Mouse (Mus musculus): ENCODE results near the gene Mustn1. TPM values are rescaled to one million over a fixed set of nuclear protein-coding genes. Genes with fewer than 3 reads are reported as not detected.

Gene Mustn1
- total RNA-seq, 2 experiments from 2014 or later, result 2.5 to 3.5 TPM

GRCm38 (mm10) chr14:30877827-30878226, 1.2 kb upstream of the Mustn1 start:
- DNase-seq (ENCODE audit: low spot score in 2 of 2), result no peak

- DNase-seq (ENCODE audit: low spot score in 2 of 2), result no peak
Observed at GRCm38 (mm10) chr14:30879794-30880193, 794 bp downstream of the Mustn1 start.

- no peak for DNase-seq (ENCODE audit: low spot score in 2 of 2)
Observed at GRCm38 (mm10) chr14:30880251-30880650, 1.3 kb downstream of the Mustn1 start.

- DNase-seq (ENCODE audit: low spot score in 2 of 2), result peak; percentile 57 to 63
Observed at GRCm38 (mm10) chr14:30880811-30881717, 2.1 kb downstream of the Mustn1 start.

GRCm38 (mm10) chr14:30881718-30882108, 2.7 kb downstream of the Mustn1 start:
- DNase-seq (ENCODE audit: low spot score in 2 of 2), result no peak

GRCm38 (mm10) chr14:30885298-30885697, 6.3 kb downstream of the Mustn1 start:
- DNase-seq (ENCODE audit: low spot score in 2 of 2), result no peak

- no peak for DNase-seq (ENCODE audit: low spot score in 2 of 2)
Observed at GRCm38 (mm10) chr14:30886204-30886603, 7.2 kb downstream of the Mustn1 start, which contains the start of gene Itih4. Gene Itih4 (plus strand): TSS chr14:30886476.

GRCm38 (mm10) chr14:30888271-30888732, 9.3 kb downstream of the Mustn1 start:
- DNase-seq (ENCODE audit: low spot score in 2 of 2), result no peak

- DNase-seq (ENCODE audit: low spot score in 2 of 2), result no peak
Observed at GRCm38 (mm10) chr14:30899972-30900371, 21.0 kb downstream of the Mustn1 start.

- DNase-seq (ENCODE audit: low spot score in 2 of 2), result no peak
Observed at GRCm38 (mm10) chr14:30902628-30903027, 23.6 kb downstream of the Mustn1 start.

GRCm38 (mm10) chr14:30903036-30903435, 24.0 kb downstream of the Mustn1 start:
- DNase-seq (ENCODE audit: low spot score in 2 of 2), result no peak

- no peak for DNase-seq (ENCODE audit: low spot score in 2 of 2)
Observed at GRCm38 (mm10) chr14:30904307-30904706, 25.3 kb downstream of the Mustn1 start.

- no peak for DNase-seq (ENCODE audit: low spot score in 2 of 2)
Observed at GRCm38 (mm10) chr14:30906001-30906400, 27.0 kb downstream of the Mustn1 start.

GRCm38 (mm10) chr14:30907814-30908265, 28.8 kb downstream of the Mustn1 start:
- no peak for DNase-seq (ENCODE audit: low spot score in 2 of 2)

- no peak for DNase-seq (ENCODE audit: low spot score in 2 of 2)
Observed at GRCm38 (mm10) chr14:30911141-30911540, 32.1 kb downstream of the Mustn1 start.

- no peak for DNase-seq (ENCODE audit: low spot score in 2 of 2)
Observed at GRCm38 (mm10) chr14:30912641-30913040, 33.6 kb downstream of the Mustn1 start.

- no peak for DNase-seq (ENCODE audit: low spot score in 2 of 2)
Observed at GRCm38 (mm10) chr14:30913404-30913803, 34.4 kb downstream of the Mustn1 start.

GRCm38 (mm10) chr14:30916516-30916915, 37.5 kb downstream of the Mustn1 start:
- no peak for DNase-seq (ENCODE audit: low spot score in 2 of 2)

- no peak for DNase-seq (ENCODE audit: low spot score in 2 of 2)
Observed at GRCm38 (mm10) chr14:30922053-30922670, 43.2 kb downstream of the Mustn1 start.

- DNase-seq (ENCODE audit: low spot score in 2 of 2), result peak; percentile 11 to 37
Observed at GRCm38 (mm10) chr14:30923375-30924105, 44.5 kb downstream of the Mustn1 start, which contains the start of gene Itih3. Gene Itih3 (minus strand): TSS chr14:30923760.

GRCm38 (mm10) chr14:30925492-30925891, 46.5 kb downstream of the Mustn1 start:
- no peak for DNase-seq (ENCODE audit: low spot score in 2 of 2)

Measured in left cerebral cortex, adult 18-20 months (tissue).